Mouse (Mus musculus) forebrain, embryonic 11.5 days (tissue): ENCODE measurements around the gene Tcp11. TPM values are rescaled to one million over a fixed set of nuclear protein-coding genes. Genes with fewer than 3 reads are reported as not detected.

Source experiments
- ATAC-seq: fragments of 200-750 bp; cut with Nextera tagmentation; replicated peaks from 2 replicates; pipeline ENCODE4 v1.8.0; 2017; ENCODE audit warnings: moderate TSS enrichment; ENCODE audit not compliant: low FRiP score
- DNase-seq: peaks from one replicate; pipeline ENCODE4 v3.0.0-alpha.2; 2017; ENCODE audit warnings: low spot score
- H3K27ac ChIP-seq: fragments of 300-500 bp; sonication (generic); 2 replicates; pipeline ENCODE4 v1.5.1; 2014; ENCODE audit warnings: low read depth, low read length
- H3K27me3 ChIP-seq: fragments of 300-500 bp; sonication (generic); 2 replicates; pipeline ENCODE4 v1.6.1; 2014; ENCODE audit warnings: mild to moderate bottlenecking, low read length, mixed read lengths; ENCODE audit not compliant: control insufficient read depth, insufficient read depth
- H3K36me3 ChIP-seq: fragments of 300-500 bp; sonication (generic); 2 replicates; pipeline ENCODE4 v1.6.1; 2014; ENCODE audit warnings: mild to moderate bottlenecking, low read length, moderate library complexity, mixed read lengths; ENCODE audit not compliant: control insufficient read depth, insufficient read depth
- H3K4me1 ChIP-seq: fragments of 300-500 bp; sonication (generic); replicated peaks from 2 replicates; pipeline ENCODE4 v1.6.1; 2014; ENCODE audit warnings: low read length, mixed read lengths; ENCODE audit not compliant: control insufficient read depth, insufficient read depth
- H3K4me2 ChIP-seq: fragments of 300-500 bp; sonication (generic); 2 replicates; pipeline ENCODE4 v1.6.1; 2014; ENCODE audit warnings: low read depth, mild to moderate bottlenecking, low read length, moderate library complexity, mixed read lengths; ENCODE audit not compliant: severe bottlenecking
- H3K4me3 ChIP-seq: fragments of 300-500 bp; sonication (generic); 2 replicates; pipeline ENCODE4 v1.5.1; 2014; ENCODE audit warnings: low read depth, low read length
- H3K9ac ChIP-seq: fragments of 300-500 bp; sonication (generic); 2 replicates; pipeline ENCODE4 v1.6.1; 2014; ENCODE audit warnings: low read length
- H3K9me3 ChIP-seq: fragments of 300-500 bp; sonication (generic); 2 replicates; pipeline ENCODE4 v1.6.1; 2016; ENCODE audit warnings: low read length, mixed read lengths; ENCODE audit not compliant: control insufficient read depth
- WGBS: fragments of 180-500 bp; shearing (Covaris S2); extraction: QIAGEN DNeasy Blood & Tissue Kit; methylation state at CpG from one replicate; pipeline ENCODE4 v1.1.7; 2014; 5-methylcytosine and 5-hydroxymethylcytosine counted together
- polyA plus RNA-seq: library from polyadenylated mRNA; unstranded; fragments of >200 nt; fragmentation: Nextera tagmentation; extraction: Ambion mirVana; gene quantifications from 2 replicates; pipeline ENCODE4 v1.2.1, GENCODE M21; 2014

Gene Tcp11
- polyA plus RNA-seq, 1 experiment from 2014 or later, result 1.0 TPM

GRCm38 (mm10) chr17:28112266-28112665 is 31.8 kb upstream of the Tcp11 start:
- H3K4me1 ChIP-seq, result peaks cover 6% of the 10 kb centered on the region
- WGBS, result 91% methylated on average over 8 of the region's 8 CpGs

GRCm38 (mm10) chr17:28107275-28107674 is 26.8 kb upstream of the Tcp11 start:
- DNase-seq (peak; percentile 70), ATAC-seq (peak; percentile 70)
- Histone ChIP-seq H3K4me2 (peak overlapping the region; percentile 3; the same call in 1 of the 2 replicates), H3K4me1 (peaks cover 9% of the 10 kb centered on the region), H3K27me3 (no peaks in the 10 kb centered on the region), H3K36me3 (no peaks in the 10 kb centered on the region), H3K27ac (no peak overlapping the region), H3K9ac (no peak overlapping the region), H3K4me3 (no peak overlapping the region), H3K9me3 (no peaks in the 10 kb centered on the region)
- WGBS, result 9% methylated on average over 14 of the region's 14 CpGs

More at GRCm38 (mm10) chr17:28112266-28112665, 31.8 kb upstream of the Tcp11 start:
- no peaks in the 10 kb centered on the region for H3K36me3 ChIP-seq
- no peak overlapping the region for H3K4me2 ChIP-seq
- no peak overlapping the region for H3K4me3 ChIP-seq
- no peaks in the 10 kb centered on the region for H3K27me3 ChIP-seq
- no peak for DNase-seq
- no peak overlapping the region for H3K9ac ChIP-seq
- ATAC-seq, result no peak
- H3K9me3 ChIP-seq, result no peaks in the 10 kb centered on the region
- no peak overlapping the region for H3K27ac ChIP-seq

- no peak for ATAC-seq
- Histone ChIP-seq H3K27me3 (no peaks in the 10 kb centered on the region), H3K4me1 (peaks cover 13% of the 10 kb centered on the region), H3K36me3 (no peaks in the 10 kb centered on the region), H3K9me3 (no peaks in the 10 kb centered on the region), H3K4me3 (no peak overlapping the region), H3K4me2 (no peak overlapping the region), H3K27ac (peak overlapping the region; percentile 25; the same call in 1 of the 2 replicates), H3K9ac (no peak overlapping the region)
- WGBS, result 79% methylated on average over 6 of the region's 6 CpGs
- DNase-seq, result peak; percentile 66
These were observed 25.9 kb upstream of the Tcp11 start for GRCm38 (mm10) chr17:28106352-28106751.

- Histone ChIP-seq H3K9me3 (no peaks in the 10 kb centered on the region; the same call in 1 of the 2 replicates), H3K4me1 (peaks cover 13% of the 10 kb centered on the region), H3K36me3 (no peaks in the 10 kb centered on the region), H3K9ac (no peak overlapping the region), H3K27ac (no peak overlapping the region), H3K4me2 (no peak overlapping the region), H3K4me3 (no peak overlapping the region), H3K27me3 (no peaks in the 10 kb centered on the region)
- 89% methylated on average over 6 of the region's 6 CpGs for WGBS
- no peak for DNase-seq
- no peak for ATAC-seq
These were observed 24.0 kb upstream of the Tcp11 start for GRCm38 (mm10) chr17:28104416-28104815.

- DNase-seq, result no peak
- ATAC-seq, result 0 out of 2 replicates have a peak, but pooled peaks have one; percentile 24
- no peak overlapping the region for H3K27ac ChIP-seq
These were observed 21.5 kb upstream of the Tcp11 start for GRCm38 (mm10) chr17:28101902-28102319.

GRCm38 (mm10) chr17:28101284-28101887 is 20.9 kb upstream of the Tcp11 start:
- H3K4me3 ChIP-seq, result no peak overlapping the region
- ATAC-seq, result no peak
- no peak for DNase-seq
- H3K4me2 ChIP-seq, result no peak overlapping the region
- 58% methylated on average over 12 of the region's 12 CpGs for WGBS
- H3K27ac ChIP-seq, result no peak overlapping the region
- no peak overlapping the region for H3K9ac ChIP-seq
- H3K4me1 ChIP-seq, result peaks cover 4% of the 10 kb centered on the region; the same call in 1 of the 2 replicates
- no peaks in the 10 kb centered on the region for H3K27me3 ChIP-seq
- H3K9me3 ChIP-seq, result no peaks in the 10 kb centered on the region; the same call in 1 of the 2 replicates
- no peaks in the 10 kb centered on the region for H3K36me3 ChIP-seq

More at GRCm38 (mm10) chr17:28101902-28102319, 21.5 kb upstream of the Tcp11 start:
- WGBS, result 15% methylated on average over 10 of the region's 10 CpGs
- Histone ChIP-seq H3K9ac (no peak overlapping the region), H3K4me2 (no peak overlapping the region), H3K4me1 (peaks cover 8% of the 10 kb centered on the region; the same call in 1 of the 2 replicates), H3K9me3 (no peaks in the 10 kb centered on the region; the same call in 1 of the 2 replicates), H3K4me3 (no peak overlapping the region), H3K27me3 (no peaks in the 10 kb centered on the region), H3K36me3 (no peaks in the 10 kb centered on the region)

- Histone ChIP-seq H3K27me3 (no peaks in the 10 kb centered on the region), H3K9me3 (no peaks in the 10 kb centered on the region; the same call in 1 of the 2 replicates), H3K9ac (no peak overlapping the region), H3K4me2 (no peak overlapping the region), H3K4me3 (no peak overlapping the region), H3K27ac (no peak overlapping the region), H3K4me1 (peaks cover 4% of the 10 kb centered on the region; the same call in 1 of the 2 replicates), H3K36me3 (no peaks in the 10 kb centered on the region)
- WGBS, result 91% methylated on average over 1 of the region's 1 CpGs
- no peak for ATAC-seq
- no peak for DNase-seq
These were observed 20.2 kb upstream of the Tcp11 start for GRCm38 (mm10) chr17:28100669-28101068.

GRCm38 (mm10) chr17:28099086-28099485 is 18.6 kb upstream of the Tcp11 start:
- Histone ChIP-seq H3K9ac (no peak overlapping the region), H3K27me3 (no peaks in the 10 kb centered on the region), H3K9me3 (no peaks in the 10 kb centered on the region; the same call in 1 of the 2 replicates), H3K4me1 (peaks cover 4% of the 10 kb centered on the region; the same call in 1 of the 2 replicates), H3K27ac (no peak overlapping the region), H3K4me3 (no peak overlapping the region), H3K4me2 (no peak overlapping the region), H3K36me3 (no peaks in the 10 kb centered on the region)
- WGBS, result 56% methylated on average over 3 of the region's 3 CpGs
- DNase-seq, result no peak
- no peak for ATAC-seq

- H3K4me2 ChIP-seq, result no peak overlapping the region
- H3K4me1 ChIP-seq, result peaks cover 4% of the 10 kb centered on the region; the same call in 1 of the 2 replicates
- ATAC-seq, result no peak
- no peak overlapping the region for H3K9ac ChIP-seq
- DNase-seq, result no peak
- no peak overlapping the region for H3K27ac ChIP-seq
- no peaks in the 10 kb centered on the region for H3K27me3 ChIP-seq
- H3K9me3 ChIP-seq, result peaks cover 3% of the 10 kb centered on the region; the same call in 1 of the 2 replicates
- 90% methylated on average over 13 of the region's 13 CpGs for WGBS
- H3K36me3 ChIP-seq, result no peaks in the 10 kb centered on the region
- H3K4me3 ChIP-seq, result no peak overlapping the region
These were observed 16.9 kb upstream of the Tcp11 start for GRCm38 (mm10) chr17:28097308-28097707.
